Mouse (Mus musculus): ENCODE data around the gene Epm2aip1. TPM values are rescaled to one million over a fixed set of nuclear protein-coding genes. Genes with fewer than 3 reads are reported as not detected.

Gene Epm2aip1
- polyA plus RNA-seq, 1 experiment from 2014 or later, result 31.4 TPM

- peaks cover 54% of the 10 kb centered on the region for H3K36me3 ChIP-seq (ENCODE audit: control insufficient read depth, insufficient read depth, low read length)
- peaks cover 14 to 36% of the 10 kb centered on the region in 2 experiments for H3K4me1 ChIP-seq (ENCODE audit: control insufficient read depth in 2 of 2, insufficient read depth in 2 of 2, low read length in 2 of 2)
- no peak for ATAC-seq (ENCODE audit: insufficient number of reproducible peaks, insufficient read depth, low FRiP score, low read depth)
- H3K27ac ChIP-seq (replicated peaks in 1 of 2; ENCODE audit: control insufficient read depth in 1 of 2, insufficient read depth in 1 of 2, low read depth in 2 of 2, low read length in 2 of 2), result no peak overlapping the region
- H3K9ac ChIP-seq (ENCODE audit: low read length), result no peak overlapping the region
- H3K27me3 ChIP-seq (ENCODE audit: control insufficient read depth, insufficient read depth, low read length), result no peaks in the 10 kb centered on the region
- H3K4me2 ChIP-seq (ENCODE audit: low read length), result no peak overlapping the region
- H3K9me3 ChIP-seq (ENCODE audit: control insufficient read depth, low read length), result no peaks in the 10 kb centered on the region
- WGBS, result 76% methylated on average over 6 of the region's 6 CpGs
- no peak overlapping the region for H3K4me3 ChIP-seq (ENCODE audit: control insufficient read depth in 1 of 2, insufficient read depth in 1 of 2, low read depth in 1 of 2, low read length in 2 of 2)
These were observed 26.2 kb upstream of the Epm2aip1 start for GRCm38 (mm10) chr9:111245546-111245945.

- Histone ChIP-seq H3K9ac (ENCODE audit: low read length) (no peak overlapping the region), H3K36me3 (ENCODE audit: control insufficient read depth, insufficient read depth, low read length) (peaks cover 65% of the 10 kb centered on the region), H3K27me3 (ENCODE audit: control insufficient read depth, insufficient read depth, low read length) (no peaks in the 10 kb centered on the region), H3K27ac (replicated peaks in 1 of 2; ENCODE audit: control insufficient read depth in 1 of 2, insufficient read depth in 1 of 2, low read depth in 2 of 2, low read length in 2 of 2) (peak overlapping the region; percentile 76 to 82), H3K4me3 (ENCODE audit: control insufficient read depth in 1 of 2, insufficient read depth in 1 of 2, low read depth in 1 of 2, low read length in 2 of 2) (no peak overlapping the region), H3K4me1 (ENCODE audit: control insufficient read depth in 2 of 2, insufficient read depth in 2 of 2, low read length in 2 of 2) (peaks cover 10 to 32% of the 10 kb centered on the region in 2 experiments), H3K9me3 (ENCODE audit: control insufficient read depth, low read length) (no peaks in the 10 kb centered on the region), H3K4me2 (ENCODE audit: low read length) (peak overlapping the region; percentile 1; the same call in 1 of the 2 replicates)
- WGBS, result 46% methylated on average over 3 of the region's 3 CpGs
- ATAC-seq (ENCODE audit: insufficient number of reproducible peaks, insufficient read depth, low FRiP score, low read depth), result peak; percentile 82
These were observed 24.0 kb upstream of the Epm2aip1 start for GRCm38 (mm10) chr9:111247682-111248246.

- no peak for ATAC-seq (ENCODE audit: insufficient number of reproducible peaks, insufficient read depth, low FRiP score, low read depth)
- Histone ChIP-seq H3K4me1 (ENCODE audit: control insufficient read depth in 2 of 2, insufficient read depth in 2 of 2, low read length in 2 of 2) (peaks cover 2 to 17% of the 10 kb centered on the region in 2 experiments), H3K9me3 (ENCODE audit: control insufficient read depth, low read length) (no peaks in the 10 kb centered on the region), H3K4me2 (ENCODE audit: low read length) (no peak overlapping the region), H3K27ac (replicated peaks in 1 of 2; ENCODE audit: control insufficient read depth in 1 of 2, insufficient read depth in 1 of 2, low read depth in 2 of 2, low read length in 2 of 2) (no peak overlapping the region), H3K9ac (ENCODE audit: low read length) (no peak overlapping the region), H3K36me3 (ENCODE audit: control insufficient read depth, insufficient read depth, low read length) (peaks cover 81% of the 10 kb centered on the region), H3K27me3 (ENCODE audit: control insufficient read depth, insufficient read depth, low read length) (no peaks in the 10 kb centered on the region), H3K4me3 (ENCODE audit: control insufficient read depth in 1 of 2, insufficient read depth in 1 of 2, low read depth in 1 of 2, low read length in 2 of 2) (no peak overlapping the region)
- WGBS, result 44% methylated on average over 7 of the region's 7 CpGs
These were observed 19.4 kb upstream of the Epm2aip1 start for GRCm38 (mm10) chr9:111252161-111252869.

GRCm38 (mm10) chr9:111260360-111260985 lies 11.3 kb upstream of the Epm2aip1 start:
- no peak for ATAC-seq (ENCODE audit: insufficient number of reproducible peaks, insufficient read depth, low FRiP score, low read depth)
- H3K36me3 ChIP-seq (ENCODE audit: control insufficient read depth, insufficient read depth, low read length), result peaks cover 84% of the 10 kb centered on the region

GRCm38 (mm10) chr9:111261356-111261755 lies 10.4 kb upstream of the Epm2aip1 start:
- Histone ChIP-seq H3K27me3 (ENCODE audit: control insufficient read depth, insufficient read depth, low read length) (no peaks in the 10 kb centered on the region), H3K4me3 (ENCODE audit: control insufficient read depth in 1 of 2, insufficient read depth in 1 of 2, low read depth in 1 of 2, low read length in 2 of 2) (no peak overlapping the region), H3K36me3 (ENCODE audit: control insufficient read depth, insufficient read depth, low read length) (peaks cover 85% of the 10 kb centered on the region), H3K9me3 (ENCODE audit: control insufficient read depth, low read length) (no peaks in the 10 kb centered on the region), H3K9ac (ENCODE audit: low read length) (no peak overlapping the region), H3K4me1 (ENCODE audit: control insufficient read depth in 2 of 2, insufficient read depth in 2 of 2, low read length in 2 of 2) (no peaks in the 10 kb centered on the region), H3K4me2 (ENCODE audit: low read length) (no peak overlapping the region), H3K27ac (replicated peaks in 1 of 2; ENCODE audit: control insufficient read depth in 1 of 2, insufficient read depth in 1 of 2, low read depth in 2 of 2, low read length in 2 of 2) (no peak overlapping the region)
- no peak for ATAC-seq (ENCODE audit: insufficient number of reproducible peaks, insufficient read depth, low FRiP score, low read depth)
- WGBS, result 91% methylated on average over 4 of the region's 4 CpGs

More at GRCm38 (mm10) chr9:111260360-111260985, 11.3 kb upstream of the Epm2aip1 start:
- H3K27ac ChIP-seq (replicated peaks in 1 of 2; ENCODE audit: control insufficient read depth in 1 of 2, insufficient read depth in 1 of 2, low read depth in 2 of 2, low read length in 2 of 2), result peak overlapping the region; percentile 15 to 52; a peak in 2 of 4 replicates
- H3K4me1 ChIP-seq (ENCODE audit: control insufficient read depth in 2 of 2, insufficient read depth in 2 of 2, low read length in 2 of 2), result no peaks in the 10 kb centered on the region
- WGBS, result 23% methylated on average over 1 of the region's 1 CpGs
- H3K27me3 ChIP-seq (ENCODE audit: control insufficient read depth, insufficient read depth, low read length), result no peaks in the 10 kb centered on the region
- H3K9me3 ChIP-seq (ENCODE audit: control insufficient read depth, low read length), result no peaks in the 10 kb centered on the region
- no peak overlapping the region for H3K4me3 ChIP-seq (ENCODE audit: control insufficient read depth in 1 of 2, insufficient read depth in 1 of 2, low read depth in 1 of 2, low read length in 2 of 2)
- H3K9ac ChIP-seq (ENCODE audit: low read length), result no peak overlapping the region
- H3K4me2 ChIP-seq (ENCODE audit: low read length), result no peak overlapping the region

- no peak for ATAC-seq (ENCODE audit: insufficient number of reproducible peaks, insufficient read depth, low FRiP score, low read depth)
- 95% methylated on average over 2 of the region's 2 CpGs for WGBS
- Histone ChIP-seq H3K4me1 (ENCODE audit: control insufficient read depth in 2 of 2, insufficient read depth in 2 of 2, low read length in 2 of 2) (peaks cover 0 to 14% of the 10 kb centered on the region in 2 experiments; a peak in 1 of 4 replicates), H3K9ac (ENCODE audit: low read length) (no peak overlapping the region), H3K27ac (replicated peaks in 1 of 2; ENCODE audit: control insufficient read depth in 1 of 2, insufficient read depth in 1 of 2, low read depth in 2 of 2, low read length in 2 of 2) (no peak overlapping the region), H3K4me2 (ENCODE audit: low read length) (no peak overlapping the region), H3K27me3 (ENCODE audit: control insufficient read depth, insufficient read depth, low read length) (no peaks in the 10 kb centered on the region), H3K4me3 (ENCODE audit: control insufficient read depth in 1 of 2, insufficient read depth in 1 of 2, low read depth in 1 of 2, low read length in 2 of 2) (no peak overlapping the region), H3K9me3 (ENCODE audit: control insufficient read depth, low read length) (no peaks in the 10 kb centered on the region), H3K36me3 (ENCODE audit: control insufficient read depth, insufficient read depth, low read length) (peaks cover 47% of the 10 kb centered on the region)
These were observed 3.7 kb upstream of the Epm2aip1 start for GRCm38 (mm10) chr9:111267998-111268397.

GRCm38 (mm10) chr9:111270606-111271005 lies 1.1 kb upstream of the Epm2aip1 start:
- H3K4me3 ChIP-seq (ENCODE audit: control insufficient read depth in 1 of 2, insufficient read depth in 1 of 2, low read depth in 1 of 2, low read length in 2 of 2), result peak overlapping the region; percentile 87 to 99
- peak overlapping the region; percentile 93 to 96 for H3K27ac ChIP-seq (replicated peaks in 1 of 2; ENCODE audit: control insufficient read depth in 1 of 2, insufficient read depth in 1 of 2, low read depth in 2 of 2, low read length in 2 of 2)
- no peaks in the 10 kb centered on the region for H3K27me3 ChIP-seq (ENCODE audit: control insufficient read depth, insufficient read depth, low read length)
- 14% methylated on average over 5 of the region's 5 CpGs for WGBS
- no peaks in the 10 kb centered on the region for H3K9me3 ChIP-seq (ENCODE audit: control insufficient read depth, low read length)
- ATAC-seq (ENCODE audit: insufficient number of reproducible peaks, insufficient read depth, low FRiP score, low read depth), result no peak
- peaks cover 38% of the 10 kb centered on the region for H3K36me3 ChIP-seq (ENCODE audit: control insufficient read depth, insufficient read depth, low read length)
- H3K4me2 ChIP-seq (ENCODE audit: low read length), result peak overlapping the region; percentile 70
- H3K4me1 ChIP-seq (ENCODE audit: control insufficient read depth in 2 of 2, insufficient read depth in 2 of 2, low read length in 2 of 2), result peaks cover 5 to 40% of the 10 kb centered on the region in 2 experiments
- H3K9ac ChIP-seq (ENCODE audit: low read length), result peak overlapping the region; percentile 76

All from heart, embryonic 14.5 days (tissue).